Mouse (Mus musculus): ENCODE measurements around the gene Naa25.

Naa25 gene

DNA sequence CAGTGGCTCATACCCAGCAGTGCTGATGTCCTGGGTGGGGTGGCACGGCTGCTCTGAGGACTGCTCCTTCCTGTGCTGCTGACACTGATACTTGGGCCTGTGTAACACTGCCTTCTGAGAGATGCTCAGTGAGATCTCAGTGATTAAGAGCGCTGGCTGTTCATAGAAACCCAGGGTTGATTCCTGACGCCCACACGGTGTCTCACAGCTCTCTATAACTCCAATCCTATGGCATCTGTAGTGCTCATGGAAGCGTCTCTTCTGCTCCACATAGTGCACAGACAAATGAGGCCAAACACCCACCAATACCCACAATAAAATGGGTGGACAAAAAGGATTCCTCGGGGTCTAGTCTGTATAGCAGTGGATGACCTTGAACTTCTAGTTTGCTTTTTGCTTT is 25.1 kb downstream of the Naa25 start:
- CTCF ChIA-PET = interaction anchor here in 2 of 4 experiments (0.6 to 1.1 kb wide), 3 partner anchors 11 to 18 kb away, joined by 3 read pairs; no protein-coding TSS in a partner anchor
- POLR2A ChIA-PET = interaction anchor here in 2 of 4 experiments (0.8 to 35.4 kb wide), 11 partner anchors 9 to 32 kb away, joined by 3 to 681 read pairs (median 5); partner anchors contain the start of gene Naa25 (in 2 of the 2)

DNA sequence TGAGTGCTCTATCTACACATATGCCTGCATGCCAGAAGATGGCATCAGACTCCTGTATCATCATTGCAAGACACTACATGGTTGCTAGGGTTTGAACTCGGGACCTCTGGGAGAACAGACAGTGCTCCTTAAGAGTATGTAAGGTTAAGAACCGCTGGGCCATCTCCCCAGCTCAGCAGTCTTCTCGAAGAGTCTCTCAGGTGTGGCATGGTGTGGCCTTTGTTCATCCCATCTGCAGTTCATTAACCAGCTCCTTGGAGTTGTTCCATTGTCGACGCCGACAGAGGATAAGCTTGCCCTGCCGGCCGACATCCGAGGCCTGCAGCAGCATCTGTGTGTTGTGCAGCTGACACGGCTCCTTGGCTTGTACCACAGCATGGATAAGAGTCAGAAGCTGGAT is 25.6 kb downstream of the Naa25 start:
- ChIA-PET POLR2A (interaction anchor here (0.6 to 35.4 kb wide), 16 partner anchors 8 to 338 kb away, joined by 3 to 681 read pairs (median 4); partner anchors contain the start of gene Naa25 (in 2 of the 4)), CTCF (interaction anchor here in 2 of 4 experiments (0.6 to 0.7 kb wide), 3 partner anchors 9 to 17 kb away, joined by 3 read pairs; no protein-coding TSS in a partner anchor)

DNA sequence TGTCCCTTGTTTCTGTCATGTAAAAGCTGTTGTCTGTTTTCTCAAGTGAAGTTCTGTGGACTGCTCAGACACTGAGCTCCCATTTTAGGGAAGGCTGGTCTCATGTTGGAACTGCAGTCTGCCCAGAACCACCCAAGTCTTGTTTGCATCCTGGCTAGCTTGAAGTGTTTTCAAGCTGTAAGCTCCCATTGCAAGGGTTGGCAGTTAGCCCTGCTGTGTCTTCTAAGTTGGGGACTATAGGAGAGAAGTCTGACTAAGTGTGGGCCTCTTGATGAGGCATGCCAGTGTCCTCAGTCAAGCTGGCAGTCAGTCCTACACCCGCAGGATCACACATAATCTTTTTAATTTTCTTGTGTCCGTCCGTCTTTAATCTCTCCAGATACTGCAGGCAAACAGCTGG is 31.2 kb downstream of the Naa25 start:
- ChIA-PET CTCF (no interaction called here), POLR2A (interaction anchor here in 3 of 4 experiments (0.6 to 35.4 kb wide), 6 partner anchors 10 to 926 kb away, joined by 3 to 681 read pairs (median 10); partner anchors contain the start of gene Naa25 (in 1 of the 3))

DNA sequence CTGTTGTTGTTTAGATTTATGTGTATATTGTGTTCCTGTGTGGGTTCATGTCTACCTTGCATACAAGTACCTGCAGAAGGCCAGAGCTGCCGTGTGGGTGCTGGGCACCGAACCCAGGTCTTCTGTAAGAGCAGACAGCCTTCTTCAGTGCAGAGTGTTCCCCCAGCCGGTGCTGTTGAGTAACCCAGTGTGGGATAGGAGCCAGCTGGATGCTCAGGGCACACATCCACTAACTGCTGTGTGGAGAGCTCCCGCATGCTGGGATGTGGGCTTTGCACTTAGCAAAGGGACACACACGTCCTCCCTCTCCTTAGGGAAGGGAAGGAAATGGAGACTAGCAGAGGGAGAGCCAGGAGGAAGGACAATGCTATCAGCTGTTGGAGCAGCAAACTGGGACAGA is 40.4 kb downstream of the Naa25 start:
- CTCF ChIA-PET = interaction anchor here in 3 of 4 experiments (0.6 to 3.1 kb wide), 6 partner anchors 10 to 396 kb away, joined by 3 to 12 read pairs (median 4); no protein-coding TSS in a partner anchor
- POLR2A ChIA-PET = interaction anchor here (0.5 to 35.4 kb wide), 22 partner anchors 8 to 234 kb away, joined by 3 to 681 read pairs (median 4); partner anchors contain the start of genes Erp29 (in 2 of the 4), Naa25 (in 2 of the 4), Tmem116 (in 2 of the 4) and Rpl6 (in 1 of the 4)

DNA sequence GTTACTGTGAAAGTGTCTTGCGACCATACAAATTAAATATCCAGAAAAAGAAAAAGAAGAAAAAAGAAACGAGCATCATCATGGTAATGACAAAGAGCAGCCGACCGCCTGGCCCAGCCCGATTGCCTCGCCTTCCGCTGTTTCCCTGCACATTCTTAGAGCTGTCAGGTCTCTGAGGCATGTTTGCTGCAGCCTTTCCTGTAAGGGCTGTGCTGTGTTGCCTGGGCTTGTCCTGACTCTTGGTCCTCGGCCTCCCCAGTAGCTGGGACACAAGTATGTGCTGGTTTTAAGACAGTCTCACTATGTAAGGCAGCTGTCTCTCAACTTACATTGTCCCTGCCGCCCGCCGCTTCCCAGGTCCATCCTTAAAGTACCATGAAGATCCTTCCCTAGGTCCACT is 41.0 kb downstream of the Naa25 start:
- ChIA-PET POLR2A (interaction anchor here (0.5 to 35.4 kb wide), 28 partner anchors 7 to 238 kb away, joined by 3 to 681 read pairs (median 4); partner anchors contain the start of genes Naa25 (in 3 of the 4), Tmem116 (in 3 of the 4) and Erp29 (in 2 of the 4)), CTCF (interaction anchor here in 3 of 4 experiments (0.7 to 3.1 kb wide), 7 partner anchors 9 to 206 kb away, joined by 3 to 12 read pairs (median 4); no protein-coding TSS in a partner anchor)

- CTCF ChIA-PET = interaction anchor here in 2 of 4 experiments (0.7 to 1.8 kb wide), 5 partner anchors 9 to 618 kb away, joined by 3 to 5 read pairs (median 3); partner anchors contain the start of genes Erp29 (in 1 of the 2) and Naa25 (in 1 of the 2)
- POLR2A ChIA-PET = interaction anchor here (0.6 to 35.4 kb wide), 12 partner anchors 9 to 189 kb away, joined by 3 to 681 read pairs (median 4); partner anchors contain the start of genes Adam1b (in 1 of the 4), Erp29 (in 1 of the 4) and Naa25 (in 1 of the 4)
These were observed 45.8 kb downstream of the Naa25 start for GRCm38 (mm10) chr5:121443548-121443947.

DNA sequence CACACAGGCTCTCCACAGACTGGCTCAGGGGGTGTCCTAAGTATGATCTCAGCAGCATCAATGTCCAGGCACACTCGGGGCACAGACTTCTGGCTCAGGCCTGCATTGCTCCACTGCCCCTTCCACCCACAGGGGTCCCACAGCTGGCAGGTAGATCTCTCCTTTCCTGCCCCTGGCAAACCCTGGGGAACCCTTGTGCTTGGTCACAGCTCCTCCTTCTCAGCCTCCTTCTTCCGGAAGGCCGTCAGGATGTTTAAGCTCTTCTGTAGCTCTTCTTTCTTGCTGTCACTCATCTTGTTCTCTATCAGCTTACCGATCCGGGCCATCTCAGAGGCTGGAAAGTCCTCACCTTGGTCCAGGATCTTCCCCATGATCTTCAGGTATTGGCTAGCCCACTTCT is 47.1 kb downstream of the Naa25 start:
- POLR2A ChIA-PET = interaction anchor here in 3 of 4 experiments (0.5 to 35.4 kb wide), 13 partner anchors 9 to 893 kb away, joined by 3 to 681 read pairs (median 4); partner anchors contain the start of genes Hectd4 (in 1 of the 3) and Naa25 (in 1 of the 3)
- CTCF ChIA-PET = interaction anchor here in 3 of 4 experiments (0.7 to 4.0 kb wide), 4 partner anchors 27 to 216 kb away, joined by 3 to 34 read pairs (median 8); no protein-coding TSS in a partner anchor

GRCm38 (mm10) chr5:121448450-121448849 is 50.7 kb downstream of the Naa25 start:
- ChIA-PET CTCF (interaction anchor here (0.5 to 4.0 kb wide), 25 partner anchors 10 to 1258 kb away, joined by 3 to 34 read pairs (median 4); partner anchors contain the start of genes Adam1b (in 1 of the 4) and Trafd1 (in 1 of the 4)), POLR2A (interaction anchor here in 3 of 4 experiments (0.5 to 35.4 kb wide), 22 partner anchors 8 to 240 kb away, joined by 3 to 681 read pairs (median 4); partner anchors contain the start of gene Naa25 (in 2 of the 3))

DNA sequence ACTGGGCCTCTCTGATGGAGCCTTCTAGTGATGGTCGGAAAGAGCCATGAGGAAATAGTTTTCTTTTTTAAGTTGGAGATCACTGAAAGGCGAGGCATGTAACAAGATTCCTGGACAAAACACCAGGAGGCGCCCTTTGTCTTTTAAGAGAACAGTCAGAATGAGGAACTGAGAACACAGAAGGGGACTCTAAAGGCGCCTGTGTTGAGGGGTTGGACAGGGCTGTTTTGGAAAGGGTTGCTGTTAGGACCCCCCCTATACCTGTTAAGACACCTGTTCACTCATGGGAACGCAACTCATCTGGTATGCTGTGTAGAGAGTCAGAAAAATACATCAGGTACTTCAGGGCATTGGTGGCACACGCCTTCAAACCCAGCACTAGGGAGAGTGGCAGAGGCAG is 52.2 kb downstream of the Naa25 start:
- CTCF ChIA-PET = interaction anchor here in 3 of 4 experiments (0.7 to 2.1 kb wide), 4 partner anchors 13 to 108 kb away, joined by 3 to 11 read pairs (median 4); no protein-coding TSS in a partner anchor
- POLR2A ChIA-PET = interaction anchor here in 2 of 4 experiments (0.7 to 35.4 kb wide), 6 partner anchors 19 to 488 kb away, joined by 3 to 681 read pairs (median 3); partner anchors contain the start of genes Adam1b (in 1 of the 2) and Naa25 (in 1 of the 2)

GRCm38 (mm10) chr5:121450476-121450875 is 52.7 kb downstream of the Naa25 start:
- ChIA-PET POLR2A (interaction anchor here in 3 of 4 experiments (0.7 to 35.4 kb wide), 6 partner anchors 22 to 487 kb away, joined by 3 to 681 read pairs (median 3); partner anchors contain the start of genes Adam1b (in 1 of the 3) and Naa25 (in 1 of the 3)), CTCF (interaction anchor here (0.6 to 1.2 kb wide), 9 partner anchors 13 to 168 kb away, joined by 3 to 5 read pairs (median 4); no protein-coding TSS in a partner anchor)

GRCm38 (mm10) chr5:121451203-121451602 is 53.5 kb downstream of the Naa25 start:
- POLR2A ChIA-PET = interaction anchor here in 3 of 4 experiments (0.6 to 35.4 kb wide), 13 partner anchors 10 to 1235 kb away, joined by 3 to 681 read pairs (median 7); partner anchors contain the start of genes Adam1b (in 1 of the 3) and Naa25 (in 1 of the 3)

DNA sequence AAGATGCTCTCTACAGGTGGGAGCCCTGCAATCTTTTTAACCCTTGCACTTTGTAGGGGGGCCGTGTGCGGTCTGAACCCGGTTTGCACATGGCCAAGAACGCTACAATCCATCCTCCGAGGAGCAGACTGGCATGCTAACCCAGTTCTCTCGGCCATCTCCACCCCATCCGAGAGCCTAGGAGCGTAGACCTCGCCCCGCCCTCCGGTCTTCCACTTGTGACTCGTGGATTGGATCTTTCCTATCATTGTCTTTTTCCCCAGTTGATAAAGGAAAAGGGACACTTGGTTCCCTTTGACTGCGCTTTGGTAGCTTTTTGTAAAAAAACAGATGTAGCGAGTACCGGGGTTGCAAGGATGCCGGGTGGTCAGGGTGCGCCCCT is 53.9 kb downstream of the Naa25 start, which contains the start of gene Tmem116:
TSS of gene Tmem116 (plus strand) at position 250 of the 382 bp plus-strand sequence.
- ChIA-PET CTCF (interaction anchor here in 2 of 4 experiments (1.5 to 2.0 kb wide), 2 partner anchors 26 to 154 kb away, joined by 3 to 4 read pairs; no protein-coding TSS in a partner anchor), POLR2A (interaction anchor here in 3 of 4 experiments (0.6 to 6.1 kb wide), 23 partner anchors 8 to 1235 kb away, joined by 3 to 46 read pairs (median 5); partner anchors contain the start of gene Naa25 (in 2 of the 3))

More at GRCm38 (mm10) chr5:121451203-121451602, 53.5 kb downstream of the Naa25 start:
- CTCF ChIA-PET = interaction anchor here in 3 of 4 experiments (0.6 to 1.2 kb wide), 7 partner anchors 12 to 82 kb away, joined by 3 to 5 read pairs (median 4); no protein-coding TSS in a partner anchor

DNA sequence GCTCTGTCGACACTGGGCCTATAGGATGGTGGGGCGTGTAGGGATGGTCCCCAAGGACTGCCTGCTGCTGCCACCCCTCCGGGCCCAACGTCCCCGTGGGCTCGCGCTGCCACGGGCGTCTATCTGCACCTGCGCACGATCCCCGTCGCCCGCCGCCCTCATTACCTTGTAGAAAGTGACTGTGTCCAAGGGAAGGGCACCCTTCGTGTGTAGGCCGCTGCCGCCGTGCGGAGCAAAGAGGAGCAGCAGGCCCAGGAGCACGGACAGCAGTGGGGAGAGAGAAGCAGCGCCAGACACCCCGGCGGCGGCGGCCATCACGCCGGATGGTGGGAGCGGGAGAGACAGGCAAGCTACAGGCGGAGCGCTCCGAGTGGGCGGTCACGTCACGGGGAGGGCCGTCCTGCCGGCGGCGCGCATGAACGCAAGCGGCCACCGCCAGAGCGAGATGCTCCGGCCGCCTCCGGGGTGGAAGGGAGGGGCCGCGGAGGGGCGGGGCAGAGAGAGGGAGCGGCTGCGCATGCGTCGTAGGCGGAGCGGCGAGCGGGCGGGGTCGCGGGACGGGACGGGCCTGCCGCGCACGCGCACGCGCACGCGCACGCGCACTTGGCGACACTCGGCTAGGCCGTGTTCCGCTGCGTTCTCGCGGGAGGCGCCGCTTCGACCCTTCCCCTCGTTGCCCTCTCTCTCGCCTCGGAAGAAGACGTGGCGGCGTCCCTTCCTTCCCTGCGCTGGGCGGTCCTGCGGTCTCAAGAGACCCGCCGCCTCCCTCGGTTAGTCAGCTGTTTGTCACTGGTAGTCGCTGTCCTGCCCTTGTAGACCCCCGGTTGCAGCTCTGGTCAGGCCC is 54.5 kb downstream of the Naa25 start, which contains the start of gene Erp29:
TSS of gene Erp29 (minus strand) at position 481 of the 844 bp plus-strand sequence.
- POLR2A ChIA-PET = interaction anchor here in 3 of 4 experiments (0.5 to 6.1 kb wide), 38 partner anchors 8 to 1234 kb away, joined by 3 to 46 read pairs (median 3); partner anchors contain the start of genes Naa25 (in 2 of the 3), Adam1b (in 1 of the 3) and Rpl6 (in 1 of the 3)
- CTCF ChIA-PET = interaction anchor here (0.7 to 2.0 kb wide), 6 partner anchors 9 to 183 kb away, joined by 3 to 4 read pairs (median 3); no protein-coding TSS in a partner anchor

- CTCF ChIA-PET = interaction anchor here (0.6 to 2.0 kb wide), 6 partner anchors 10 to 691 kb away, joined by 3 to 4 read pairs (median 3); no protein-coding TSS in a partner anchor
- POLR2A ChIA-PET = interaction anchor here in 3 of 4 experiments (0.7 to 6.1 kb wide), 28 partner anchors 9 to 436 kb away, joined by 3 to 46 read pairs (median 4); partner anchors contain the start of genes Adam1b (in 1 of the 3) and Rpl6 (in 1 of the 3)
These were observed 55.2 kb downstream of the Naa25 start for GRCm38 (mm10) chr5:121452906-121453305.

DNA sequence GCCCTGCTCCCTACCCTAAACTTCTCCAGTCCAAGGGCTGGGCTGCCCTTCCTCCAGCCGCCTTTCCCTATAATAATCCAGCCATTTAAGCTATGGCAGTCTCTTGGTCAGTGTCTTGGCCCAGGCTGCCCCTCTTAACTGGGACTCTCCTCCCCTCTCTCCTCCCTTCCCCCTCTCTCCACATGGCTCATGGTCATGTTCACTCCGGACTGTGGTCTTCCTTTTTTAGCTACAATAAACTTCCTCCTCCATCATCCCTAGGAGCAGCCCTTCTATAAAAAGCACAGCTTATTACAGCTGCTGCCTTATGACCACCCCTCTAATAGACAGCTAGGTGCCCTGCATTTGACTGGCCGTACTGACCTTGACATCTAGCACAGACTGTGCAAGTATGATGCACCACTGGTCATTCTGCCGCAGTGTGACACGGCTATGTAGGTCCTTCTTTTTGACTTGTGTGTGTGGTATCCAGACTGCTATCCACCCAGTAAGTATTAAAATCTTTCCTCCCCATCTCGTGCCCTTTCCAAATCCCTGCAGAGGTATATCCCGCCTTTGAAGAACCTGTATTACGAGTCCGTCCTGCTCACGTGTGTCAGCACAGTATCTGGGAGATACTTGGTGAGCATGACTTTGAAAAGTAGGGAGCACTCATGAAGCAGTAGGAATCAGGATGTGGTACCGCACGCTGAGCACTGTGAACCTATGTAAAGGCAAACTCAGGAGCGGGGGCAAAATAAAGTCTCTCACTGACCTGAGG is 56.2 kb downstream of the Naa25 start:
- ChIA-PET CTCF (interaction anchor here in 1 of 4 experiments (1.1 to 2.0 kb wide), 2 partner anchors 24 to 152 kb away, joined by 3 to 4 read pairs; no protein-coding TSS in a partner anchor), POLR2A (interaction anchor here in 2 of 4 experiments (0.7 to 6.1 kb wide), 19 partner anchors 8 to 250 kb away, joined by 3 to 46 read pairs (median 4); partner anchors contain the start of genes Naa25 (in 1 of the 2) and Rpl6 (in 1 of the 2))

DNA sequence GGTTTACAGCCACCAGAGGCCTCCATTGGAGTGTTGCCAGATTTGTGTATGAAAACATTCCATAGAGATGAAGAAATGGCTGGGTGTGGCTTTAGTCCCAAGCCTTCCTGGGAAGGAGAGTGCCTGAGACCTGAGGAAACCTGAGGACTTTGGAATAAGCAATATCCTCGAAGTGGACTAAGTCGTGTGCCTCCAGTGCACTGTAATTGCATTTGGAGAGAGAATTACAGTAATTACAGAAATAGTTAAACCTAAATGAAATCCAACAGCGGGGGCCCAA is 56.7 kb downstream of the Naa25 start:
- ChIA-PET POLR2A (interaction anchor here in 2 of 4 experiments (0.6 to 6.1 kb wide), 6 partner anchors 8 to 186 kb away, joined by 3 to 46 read pairs (median 5); no protein-coding TSS in a partner anchor), CTCF (interaction anchor here in 1 of 4 experiments (1.1 kb wide), 1 partner anchor 151 kb away, joined by 3 read pairs; no protein-coding TSS in a partner anchor)
